Mouse (Mus musculus) kidney, adult 2 months (tissue): ENCODE measurements around the gene Otp. TPM values are rescaled to one million over a fixed set of nuclear protein-coding genes. Genes with fewer than 3 reads are reported as not detected.

Experiments used
- DNase-seq: peaks from one replicate; pipeline ENCODE4 v3.0.0; 2021
- H3K27ac ChIP-seq: fragments of 200-500 bp; 2 replicates; pipeline ENCODE4 v1.5.1; 2012; ENCODE audit warnings: low read depth, low read length, control low read depth, inconsistent platforms; ENCODE audit not compliant: insufficient read depth
- H3K27me3 ChIP-seq: fragments of 200-500 bp; replicated peaks from 2 replicates; pipeline ENCODE4 v1.6.1; 2012; ENCODE audit warnings: mild to moderate bottlenecking, moderate library complexity, low read length, inconsistent platforms; ENCODE audit not compliant: control insufficient read depth, insufficient read depth
- H3K36me3 ChIP-seq: fragments of 200-500 bp; 2 replicates; pipeline ENCODE4 v1.6.1; 2012; ENCODE audit warnings: mild to moderate bottlenecking, moderate library complexity, low read length, inconsistent platforms; ENCODE audit not compliant: control insufficient read depth, insufficient read depth
- H3K4me1 ChIP-seq: fragments of 200-500 bp; 2 replicates; pipeline ENCODE4 v1.6.1; 2011; ENCODE audit warnings: low read length; ENCODE audit not compliant: control insufficient read depth, insufficient read depth
- H3K4me3 ChIP-seq: fragments of 200-500 bp; 2 replicates; pipeline ENCODE4 v1.5.1; 2011; ENCODE audit warnings: mild to moderate bottlenecking, low read depth, low read length, control low read depth; ENCODE audit not compliant: insufficient read depth
- CTCF ChIP-seq: fragments of 200-500 bp; conservative IDR thresholded peaks from 2 replicates; pipeline ENCODE4 v1.5.1; 2011; ENCODE audit warnings: low read depth, mild to moderate bottlenecking, control low read depth, low read length, moderate library complexity, mixed read lengths; ENCODE audit not compliant: insufficient read depth, insufficient read length
- POLR2A ChIP-seq: fragments of 200-500 bp; IDR thresholded peaks from one replicate; pipeline ENCODE4 v1.6.1; 2011; ENCODE audit warnings: low read depth, low read length, control low read depth
- WGBS: fragments of 180-500 bp; shearing (Covaris S2); methylation state at CpG from one replicate; pipeline ENCODE4 v1.1.7; 2018; 5-methylcytosine and 5-hydroxymethylcytosine counted together
- polyA plus RNA-seq: library from polyadenylated mRNA; depleted of rRNA; stranded (reverse); fragments of >200 nt; gene quantifications from 2 replicates; pipeline ENCODE4 v1.2.3, GENCODE M21; 2012; rRNA removed

The Otp gene
- polyA plus RNA-seq, 1 experiment = not detected

- Histone ChIP-seq H3K4me3 (no peak overlapping the region), H3K27ac (no peak overlapping the region), H3K27me3 (peaks cover 1% of the 10 kb centered on the region; the same call in 1 of the 2 replicates), H3K36me3 (no peaks in the 10 kb centered on the region), H3K4me1 (no peaks in the 10 kb centered on the region)
- WGBS = 11% methylated on average over 11 of the region's 11 CpGs
- no peak for DNase-seq
- TF ChIP-seq POLR2A = no peak
- TF ChIP-seq CTCF = no peak
These were observed 37.6 kb downstream of the Otp start for GRCm38 (mm10) chr13:94912961-94913360.

GRCm38 (mm10) chr13:94915654-94916053 lies 40.3 kb downstream of the Otp start:
- 71% methylated on average over 5 of the region's 5 CpGs for WGBS
- DNase-seq = no peak
- no peak overlapping the region for H3K27ac ChIP-seq

GRCm38 (mm10) chr13:94928086-94928485 lies 52.7 kb downstream of the Otp start:
- no peaks in the 10 kb centered on the region for H3K27me3 ChIP-seq
- H3K4me1 ChIP-seq = no peaks in the 10 kb centered on the region
- no peak overlapping the region for H3K27ac ChIP-seq
- H3K4me3 ChIP-seq = no peak overlapping the region
- TF ChIP-seq CTCF = no peak
- TF ChIP-seq POLR2A = no peak
- WGBS = 72% methylated on average over 3 of the region's 3 CpGs
- H3K36me3 ChIP-seq = no peaks in the 10 kb centered on the region
- DNase-seq = no peak

More at GRCm38 (mm10) chr13:94915654-94916053, 40.3 kb downstream of the Otp start:
- H3K36me3 ChIP-seq = no peaks in the 10 kb centered on the region
- peaks cover 1% of the 10 kb centered on the region; the same call in 1 of the 2 replicates for H3K27me3 ChIP-seq
- no peaks in the 10 kb centered on the region for H3K4me1 ChIP-seq
- TF ChIP-seq CTCF (no peak), POLR2A (no peak)
- H3K4me3 ChIP-seq = no peak overlapping the region

Other genes with a start within 250 kb of the Otp start
- gene Tbca, start 86.7 kb upstream of the Otp start, polyA plus RNA-seq = 18.4 and 32.5 TPM in 2 replicates
- 10.7 and 11.2 TPM in 2 replicates for gene Wdr41, start 100.7 kb downstream of the Otp start, polyA plus RNA-seq